Mouse (Mus musculus) embryonic facial prominence, embryonic 15.5 days (tissue): Measurements from ENCODE around the gene Rbfox3. TPM values are rescaled to one million over a fixed set of nuclear protein-coding genes. Genes with fewer than 3 reads are reported as not detected.

Experiments used
- ATAC-seq: fragments of 200-750 bp; cut with Nextera tagmentation; 2 replicates; pipeline ENCODE4 v1.8.0; 2017; ENCODE audit warnings: low read depth, moderate TSS enrichment; ENCODE audit not compliant: insufficient number of reproducible peaks, low FRiP score, low TSS enrichment
- H3K27ac ChIP-seq: fragments of 300-500 bp; sonication (generic); replicated peaks from 2 replicates; pipeline ENCODE4 v1.5.1; 2015; ENCODE audit warnings: mild to moderate bottlenecking, inconsistent platforms
- H3K27me3 ChIP-seq: fragments of 300-500 bp; sonication (generic); 2 replicates; pipeline ENCODE4 v1.6.1; 2015; ENCODE audit warnings: inconsistent platforms
- H3K36me3 ChIP-seq: fragments of 300-500 bp; sonication (generic); 2 replicates; pipeline ENCODE4 v1.6.1; 2015; ENCODE audit warnings: mild to moderate bottlenecking, inconsistent platforms
- H3K4me1 ChIP-seq: fragments of 300-500 bp; sonication (generic); 2 replicates; pipeline ENCODE4 v1.6.1; 2015; ENCODE audit warnings: inconsistent platforms
- H3K4me2 ChIP-seq: fragments of 300-500 bp; sonication (generic); replicated peaks from 2 replicates; pipeline ENCODE4 v1.6.1; 2015; ENCODE audit warnings: mild to moderate bottlenecking, inconsistent platforms
- H3K4me3 ChIP-seq: fragments of 300-500 bp; sonication (generic); replicated peaks from 2 replicates; pipeline ENCODE4 v1.5.1; 2015; ENCODE audit warnings: mild to moderate bottlenecking, inconsistent platforms
- H3K9ac ChIP-seq: fragments of 300-500 bp; sonication (generic); 2 replicates; pipeline ENCODE4 v1.6.1; 2015; ENCODE audit warnings: inconsistent platforms
- H3K9me3 ChIP-seq: fragments of 300-500 bp; sonication (generic); replicated peaks from 2 replicates; pipeline ENCODE4 v1.6.1; 2016; ENCODE audit warnings: inconsistent platforms
- WGBS: fragments of 180-500 bp; shearing (Covaris S2); methylation state at CpG from one replicate; pipeline ENCODE4 v1.1.7; 2015; 5-methylcytosine and 5-hydroxymethylcytosine counted together
- polyA plus RNA-seq: library from polyadenylated mRNA; unstranded; fragments of >200 nt; fragmentation: Nextera tagmentation; extraction: Ambion mirVana; gene quantifications from 2 replicates; pipeline ENCODE4 v1.2.1, GENCODE M21; 2015

The Rbfox3 gene
- polyA plus RNA-seq, 1 experiment from 2014 or later = 0.55 TPM

DNA sequence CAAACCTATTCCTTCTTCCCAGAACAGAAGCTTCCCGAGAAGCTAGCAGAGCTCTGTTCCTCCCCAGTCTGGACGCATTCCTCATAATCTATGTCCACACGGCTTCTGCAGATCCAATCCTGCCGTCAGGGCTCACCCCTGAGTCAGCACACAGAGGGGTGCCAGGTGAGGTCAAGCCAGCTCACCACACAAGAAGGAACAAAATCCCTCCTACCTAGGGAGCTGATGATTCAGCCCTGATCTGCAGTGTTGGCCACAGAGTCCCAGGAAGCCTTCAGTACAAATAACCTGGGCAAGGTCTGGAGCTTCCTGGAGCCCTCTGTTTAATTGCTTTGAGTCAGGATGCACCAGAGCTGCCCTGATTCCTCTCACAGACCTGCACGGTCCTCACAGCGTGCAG, 60.0 kb downstream of the Rbfox3 start:
- Histone ChIP-seq H3K4me2 (no peak overlapping the region), H3K4me3 (no peak overlapping the region), H3K27me3 (no peaks in the 10 kb centered on the region), H3K9ac (no peak overlapping the region), H3K27ac (no peak overlapping the region), H3K36me3 (no peaks in the 10 kb centered on the region), H3K4me1 (no peaks in the 10 kb centered on the region), H3K9me3 (no peaks in the 10 kb centered on the region)
- no peak for ATAC-seq
- 71% methylated on average over 6 of the region's 6 CpGs for WGBS

DNA sequence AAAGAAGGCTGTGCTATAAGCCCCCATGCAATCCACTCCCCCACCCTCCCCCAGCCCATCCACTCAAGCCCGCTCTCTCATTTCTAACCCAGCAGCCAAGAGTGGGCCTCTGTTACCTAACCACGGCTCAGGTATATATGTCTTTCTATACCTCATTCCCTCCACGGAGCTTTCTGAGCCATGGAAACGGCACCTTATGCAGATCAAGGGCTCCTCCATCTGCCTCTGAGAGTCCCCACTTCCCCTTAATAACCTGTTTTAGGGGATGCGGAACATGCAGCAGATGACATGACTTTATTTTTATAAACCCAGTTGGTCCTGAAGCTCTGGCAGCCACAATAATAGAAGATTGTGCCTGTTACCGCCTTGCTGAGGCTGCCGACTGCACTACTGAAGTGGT, 63.4 kb downstream of the Rbfox3 start:
- H3K4me3 ChIP-seq = no peak overlapping the region
- H3K9ac ChIP-seq = no peak overlapping the region
- WGBS = 72% methylated on average over 7 of the region's 7 CpGs
- no peak for ATAC-seq
- H3K4me2 ChIP-seq = no peak overlapping the region
- no peaks in the 10 kb centered on the region for H3K27me3 ChIP-seq
- H3K27ac ChIP-seq = no peak overlapping the region
- no peaks in the 10 kb centered on the region for H3K36me3 ChIP-seq
- no peaks in the 10 kb centered on the region for H3K9me3 ChIP-seq
- H3K4me1 ChIP-seq = no peaks in the 10 kb centered on the region

DNA sequence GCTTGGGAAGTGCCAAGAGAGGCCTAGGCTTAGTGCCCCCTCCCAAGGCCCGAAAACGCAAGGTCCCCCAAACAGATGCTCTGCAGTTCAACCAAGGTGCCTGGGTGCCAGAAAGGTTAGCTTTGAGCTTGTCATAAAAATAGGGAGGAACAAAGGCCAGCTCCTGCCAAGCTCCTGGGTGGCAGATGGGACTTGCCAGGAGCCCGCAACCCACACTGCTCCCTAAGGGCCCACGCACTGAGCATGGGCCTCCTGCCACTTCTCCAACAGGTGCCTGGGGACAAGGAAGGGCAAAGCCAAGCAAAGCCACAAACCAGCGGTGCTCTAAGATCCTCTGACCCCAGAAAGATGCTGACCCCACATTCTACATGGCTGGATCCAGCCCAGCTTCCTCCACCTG, 70.4 kb downstream of the Rbfox3 start:
- H3K36me3 ChIP-seq = no peaks in the 10 kb centered on the region
- no peak overlapping the region for H3K9ac ChIP-seq
- no peaks in the 10 kb centered on the region for H3K4me1 ChIP-seq
- H3K4me3 ChIP-seq = no peak overlapping the region
- H3K27me3 ChIP-seq = no peaks in the 10 kb centered on the region
- H3K27ac ChIP-seq = no peak overlapping the region
- ATAC-seq = no peak
- H3K4me2 ChIP-seq = no peak overlapping the region
- no peaks in the 10 kb centered on the region for H3K9me3 ChIP-seq
- 72% methylated on average over 5 of the region's 5 CpGs for WGBS

DNA sequence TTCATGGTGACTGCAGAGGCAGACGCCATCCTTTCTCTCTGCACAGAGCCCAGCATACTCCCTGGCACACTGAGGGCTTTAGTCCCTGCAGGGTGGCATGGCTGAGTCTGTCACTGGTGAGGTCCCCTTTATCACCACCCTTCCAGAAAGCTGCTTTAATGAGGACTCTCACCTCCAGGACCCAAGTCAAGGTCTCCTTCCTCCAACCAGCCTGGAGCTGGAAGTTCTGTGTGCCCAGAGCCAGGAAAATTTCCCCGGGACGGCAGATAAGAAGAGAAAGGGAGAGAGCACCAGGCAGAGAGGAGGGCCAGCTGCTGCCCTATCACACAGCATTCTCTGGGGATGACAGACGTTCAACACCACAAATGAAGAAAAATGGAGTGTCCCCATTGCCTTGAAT, 73.2 kb downstream of the Rbfox3 start:
- ATAC-seq = no peak
- 50% methylated on average over 4 of the region's 4 CpGs for WGBS

DNA sequence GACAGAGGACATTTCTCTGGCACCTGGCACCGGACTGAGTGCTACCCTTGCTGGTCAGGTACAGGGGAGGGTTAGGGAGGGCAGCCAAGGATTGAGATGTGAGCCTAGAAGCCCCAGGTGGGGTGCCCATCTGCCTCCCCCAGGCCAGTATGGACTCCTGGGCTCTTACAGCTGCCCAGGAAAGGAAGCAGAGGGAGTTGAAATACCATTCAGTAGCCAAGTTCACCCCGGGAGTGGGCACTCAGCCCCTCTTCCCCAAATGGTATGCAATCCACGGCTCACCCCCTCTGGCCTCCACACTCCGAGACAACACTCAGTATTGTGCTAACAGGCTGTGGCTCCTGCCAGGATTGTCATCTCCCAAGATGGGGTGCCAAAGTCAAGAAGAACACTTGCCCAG, 74.5 kb downstream of the Rbfox3 start:
- no peak overlapping the region for H3K27ac ChIP-seq
- H3K4me1 ChIP-seq = no peaks in the 10 kb centered on the region
- no peaks in the 10 kb centered on the region for H3K27me3 ChIP-seq
- 61% methylated on average over 4 of the region's 4 CpGs for WGBS
- no peak for ATAC-seq
- no peak overlapping the region for H3K9ac ChIP-seq
- no peaks in the 10 kb centered on the region for H3K9me3 ChIP-seq
- H3K36me3 ChIP-seq = no peaks in the 10 kb centered on the region
- H3K4me3 ChIP-seq = no peak overlapping the region
- H3K4me2 ChIP-seq = no peak overlapping the region

More for the DNA sequence above, 73.2 kb downstream of the Rbfox3 start:
- Histone ChIP-seq H3K9me3 (no peaks in the 10 kb centered on the region), H3K36me3 (no peaks in the 10 kb centered on the region), H3K27ac (no peak overlapping the region), H3K9ac (no peak overlapping the region), H3K4me2 (no peak overlapping the region), H3K27me3 (no peaks in the 10 kb centered on the region), H3K4me3 (no peak overlapping the region), H3K4me1 (no peaks in the 10 kb centered on the region)

DNA sequence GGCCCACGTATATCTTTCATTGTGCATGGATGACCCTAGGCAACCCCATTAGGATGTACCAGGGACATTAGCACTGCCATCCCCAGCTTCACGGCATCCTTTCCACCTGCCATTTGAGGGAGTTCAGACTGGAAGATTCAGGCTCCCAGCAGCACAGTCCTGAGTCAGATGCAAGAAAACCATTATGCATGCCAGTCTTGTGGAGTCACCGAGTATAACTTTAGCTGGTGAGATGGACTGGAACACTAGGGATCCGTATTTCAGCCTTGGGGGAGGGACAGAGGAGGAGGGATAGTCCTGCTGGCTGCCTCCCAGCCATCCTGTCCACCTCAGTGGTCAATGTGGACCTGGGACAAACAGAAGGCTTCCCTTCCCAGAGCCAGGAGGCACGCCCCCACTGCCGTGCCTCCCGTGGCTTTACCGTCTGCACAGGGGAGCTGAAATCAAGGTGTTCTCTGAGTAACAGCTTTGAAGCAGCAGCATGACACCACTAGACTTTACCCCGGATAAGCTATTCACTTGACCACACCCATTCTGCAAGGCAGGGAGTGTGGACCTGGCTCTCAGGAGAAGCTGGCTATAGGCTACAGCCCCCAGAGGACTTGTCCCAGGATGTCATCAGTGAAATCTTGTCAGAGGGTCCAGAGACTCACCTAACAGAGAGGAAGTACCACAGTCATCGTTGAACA, 78.5 kb downstream of the Rbfox3 start:
- H3K4me3 ChIP-seq = no peak overlapping the region
- H3K4me1 ChIP-seq = no peaks in the 10 kb centered on the region
- no peaks in the 10 kb centered on the region for H3K36me3 ChIP-seq
- H3K27me3 ChIP-seq = no peaks in the 10 kb centered on the region
- 63% methylated on average over 10 of the region's 10 CpGs for WGBS
- no peak overlapping the region for H3K27ac ChIP-seq
- no peak for ATAC-seq
- H3K9ac ChIP-seq = no peak overlapping the region
- H3K9me3 ChIP-seq = no peaks in the 10 kb centered on the region
- H3K4me2 ChIP-seq = no peak overlapping the region

DNA sequence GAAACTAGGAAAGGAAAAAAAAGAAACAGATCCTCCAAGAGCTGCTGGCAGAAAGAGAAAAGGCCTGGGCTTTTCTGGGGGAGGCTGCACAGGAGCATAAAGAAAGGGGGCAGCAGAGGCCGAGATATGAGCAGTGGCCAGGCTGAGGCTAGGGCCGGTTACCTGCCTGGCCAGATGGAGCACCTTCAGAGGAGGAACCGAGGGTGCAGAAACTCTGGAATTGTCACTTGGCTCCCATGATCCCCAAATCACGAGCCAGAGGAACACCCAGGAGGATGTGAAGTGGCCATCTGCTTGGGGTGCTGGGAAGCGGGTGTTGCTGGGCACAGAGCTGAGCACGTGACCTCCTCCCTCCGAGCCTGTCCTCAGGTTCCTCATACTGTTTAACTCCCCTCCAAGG, 79.7 kb downstream of the Rbfox3 start:
- Histone ChIP-seq H3K4me3 (no peak overlapping the region), H3K27me3 (no peaks in the 10 kb centered on the region), H3K4me1 (no peaks in the 10 kb centered on the region), H3K9me3 (no peaks in the 10 kb centered on the region), H3K4me2 (no peak overlapping the region), H3K36me3 (no peaks in the 10 kb centered on the region), H3K9ac (no peak overlapping the region), H3K27ac (no peak overlapping the region)
- no peak for ATAC-seq
- WGBS = 70% methylated on average over 7 of the region's 7 CpGs

DNA sequence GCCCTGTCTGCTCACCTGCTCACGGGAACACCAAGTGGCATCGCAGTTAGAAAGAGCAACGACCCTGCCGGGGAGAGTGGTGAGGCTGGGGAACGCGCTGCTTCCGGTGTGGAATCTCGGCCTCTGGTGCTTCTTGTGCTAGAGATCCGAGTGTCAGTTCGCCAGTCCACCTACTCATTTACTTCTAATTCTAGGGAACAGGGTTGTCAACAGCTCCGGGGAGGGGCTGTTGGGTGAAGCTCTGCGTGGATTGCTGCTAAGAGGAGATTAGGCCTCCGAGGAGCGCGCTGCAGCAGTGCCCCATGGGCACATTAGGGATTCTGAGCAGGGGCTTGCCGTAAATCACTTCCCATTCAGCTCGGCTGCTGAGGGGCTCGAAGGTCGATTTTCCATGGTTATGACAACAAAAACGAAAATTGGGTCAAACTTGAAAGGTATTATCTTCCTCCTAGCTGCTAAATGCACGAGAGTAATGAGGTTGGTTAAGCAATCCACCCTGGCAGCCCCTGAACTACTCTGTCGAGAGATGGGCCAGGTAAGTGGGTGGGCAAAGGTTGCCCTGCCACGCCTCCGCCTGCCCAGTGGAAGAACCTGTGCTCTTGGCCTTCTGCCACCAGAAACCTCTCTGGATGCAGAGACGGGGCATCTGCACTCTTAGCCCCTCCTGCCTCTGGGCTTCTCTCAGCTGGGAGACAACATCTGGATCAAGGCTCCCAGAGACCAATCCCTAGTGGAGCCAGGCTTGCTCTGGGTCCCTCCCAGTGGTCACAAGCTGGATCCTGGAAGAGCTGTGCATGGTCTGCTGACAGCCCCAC, 85.9 kb downstream of the Rbfox3 start:
- Histone ChIP-seq H3K4me3 (no peak overlapping the region), H3K4me2 (no peak overlapping the region), H3K9me3 (no peaks in the 10 kb centered on the region), H3K4me1 (no peaks in the 10 kb centered on the region), H3K27me3 (no peaks in the 10 kb centered on the region), H3K9ac (no peak overlapping the region), H3K36me3 (no peaks in the 10 kb centered on the region), H3K27ac (no peak overlapping the region)
- no peak for ATAC-seq
- WGBS = 55% methylated on average over 25 of the region's 25 CpGs

DNA sequence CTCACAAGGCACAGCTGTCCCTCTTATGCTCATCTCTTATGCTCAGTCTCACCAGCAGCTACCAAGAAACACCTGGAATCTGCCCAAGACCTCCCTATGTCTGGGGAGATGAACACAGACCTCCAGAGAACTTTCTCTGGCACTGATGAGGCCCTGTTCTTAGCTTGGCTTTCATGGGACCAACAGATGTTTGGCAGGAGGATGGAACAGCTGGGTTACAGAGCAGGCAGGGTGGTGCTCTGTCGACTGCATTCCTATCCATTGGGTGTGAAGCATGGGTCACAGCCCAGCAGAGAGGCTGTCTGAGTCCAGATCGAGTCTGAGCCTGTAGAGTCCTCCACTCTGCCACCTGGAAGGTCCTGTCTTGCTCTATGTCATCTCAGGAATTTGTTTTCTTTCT, 90.0 kb downstream of the Rbfox3 start:
- Histone ChIP-seq H3K27me3 (no peaks in the 10 kb centered on the region), H3K9ac (no peak overlapping the region), H3K36me3 (no peaks in the 10 kb centered on the region), H3K4me2 (no peak overlapping the region), H3K9me3 (no peaks in the 10 kb centered on the region), H3K27ac (no peak overlapping the region), H3K4me3 (no peak overlapping the region), H3K4me1 (no peaks in the 10 kb centered on the region)
- no peak for ATAC-seq
- WGBS = 29% methylated on average over 2 of the region's 2 CpGs

DNA sequence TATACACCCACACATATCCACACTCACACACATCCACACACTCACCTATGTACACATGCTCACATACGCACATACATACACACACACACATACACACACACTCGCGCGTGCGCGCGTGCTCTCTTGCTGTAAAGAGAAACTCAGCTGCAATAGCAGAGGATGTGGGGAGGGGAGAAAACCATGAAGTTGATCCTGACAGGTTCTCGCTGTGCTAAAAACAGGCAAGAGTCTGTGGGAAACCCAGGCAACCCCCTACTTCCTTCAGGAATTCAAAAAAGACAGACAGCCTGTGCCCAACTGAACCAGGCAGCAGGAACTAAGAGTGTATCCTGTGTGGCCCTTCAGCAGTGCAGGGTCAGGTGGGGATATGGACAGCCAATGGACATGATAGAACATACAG, 92.9 kb downstream of the Rbfox3 start:
- Histone ChIP-seq H3K4me2 (no peak overlapping the region), H3K9ac (no peak overlapping the region), H3K27me3 (no peaks in the 10 kb centered on the region; the same call in 1 of the 2 replicates), H3K27ac (no peak overlapping the region), H3K36me3 (no peaks in the 10 kb centered on the region), H3K9me3 (no peaks in the 10 kb centered on the region), H3K4me1 (no peaks in the 10 kb centered on the region), H3K4me3 (no peak overlapping the region)
- ATAC-seq = no peak
- 93% methylated on average over 8 of the region's 8 CpGs for WGBS

DNA sequence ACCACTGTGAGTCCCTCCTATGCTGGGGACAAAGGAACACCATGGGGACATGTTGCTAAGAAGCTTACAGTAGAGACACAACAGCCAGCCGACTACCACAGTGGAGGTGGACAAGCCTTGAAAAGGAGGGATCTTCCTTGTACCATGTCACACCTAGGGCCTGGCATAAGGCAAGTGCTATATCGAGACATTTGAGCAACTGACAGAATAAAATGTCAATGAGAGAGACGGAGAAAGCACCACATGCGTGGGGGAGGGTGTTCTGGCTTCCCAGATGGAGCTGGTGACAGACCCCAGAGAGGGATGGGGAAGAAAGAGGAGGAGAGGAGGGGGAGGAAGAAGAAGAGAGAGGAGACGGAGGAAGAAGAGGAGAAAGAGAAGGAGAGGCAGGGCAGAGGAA, 96.3 kb downstream of the Rbfox3 start:
- Histone ChIP-seq H3K9ac (no peak overlapping the region), H3K4me2 (no peak overlapping the region), H3K9me3 (no peaks in the 10 kb centered on the region), H3K27ac (no peak overlapping the region), H3K27me3 (no peaks in the 10 kb centered on the region; the same call in 1 of the 2 replicates), H3K4me1 (no peaks in the 10 kb centered on the region), H3K36me3 (no peaks in the 10 kb centered on the region), H3K4me3 (no peak overlapping the region)
- WGBS = 59% methylated on average over 5 of the region's 5 CpGs
- ATAC-seq = no peak

DNA sequence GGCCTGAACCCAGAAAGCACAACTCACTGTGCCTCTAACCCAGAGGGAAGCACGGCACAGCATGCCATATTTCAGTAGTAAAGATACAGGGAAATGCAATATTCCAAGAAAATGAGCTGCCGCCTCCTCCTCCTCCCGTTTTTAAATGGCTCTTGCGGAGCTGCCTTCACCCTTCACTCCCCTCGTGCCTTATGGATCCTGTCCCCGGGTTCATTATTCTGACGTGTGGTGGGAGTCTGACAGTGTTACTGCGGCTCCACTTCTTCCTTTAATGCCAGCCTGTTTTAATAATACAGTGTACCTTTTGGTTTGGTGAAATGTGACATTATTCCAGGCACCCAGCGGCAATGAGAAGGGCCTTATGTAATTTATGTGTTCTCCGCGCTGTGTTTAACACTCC, 97.5 kb downstream of the Rbfox3 start:
- Histone ChIP-seq H3K4me2 (no peak overlapping the region), H3K9me3 (no peaks in the 10 kb centered on the region), H3K36me3 (no peaks in the 10 kb centered on the region), H3K9ac (no peak overlapping the region), H3K27ac (no peak overlapping the region), H3K4me3 (no peak overlapping the region), H3K4me1 (no peaks in the 10 kb centered on the region), H3K27me3 (peaks cover 2% of the 10 kb centered on the region; the same call in 1 of the 2 replicates)
- WGBS = 60% methylated on average over 11 of the region's 11 CpGs
- ATAC-seq = no peak
